Mouse (Mus musculus): ENCODE measurements around the gene Acoxl.

Acoxl gene

GRCm38 (mm10) chr2:127894890-127895289, 56.2 kb downstream of the Acoxl start:
- DNase-seq (ENCODE audit: low read depth, low spot score): no peak

GRCm38 (mm10) chr2:127897718-127898117, 59.0 kb downstream of the Acoxl start:
- DNase-seq (ENCODE audit: low read depth, low spot score): no peak

DNA sequence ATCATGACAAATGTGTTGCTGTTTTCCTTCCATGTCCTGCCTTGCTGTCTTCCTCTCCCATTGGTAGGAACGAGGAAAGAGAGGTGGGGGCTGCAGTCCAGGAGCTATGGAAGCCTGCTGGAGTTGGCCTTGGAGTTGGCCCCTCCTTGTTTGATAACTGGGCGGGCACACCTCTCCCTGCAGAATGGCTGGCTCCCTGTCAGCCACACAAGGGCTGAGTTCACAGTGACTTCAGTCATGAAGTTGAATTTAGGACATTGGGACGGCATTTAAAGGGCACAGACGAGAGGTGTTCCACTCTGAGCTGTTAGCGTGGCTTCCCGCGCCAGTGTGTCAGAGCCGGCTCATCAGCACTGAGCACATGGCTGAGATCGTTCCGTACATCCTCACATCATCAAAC, 66.2 kb downstream of the Acoxl start:
- no peak for DNase-seq (ENCODE audit: low read depth, low spot score)

DNA sequence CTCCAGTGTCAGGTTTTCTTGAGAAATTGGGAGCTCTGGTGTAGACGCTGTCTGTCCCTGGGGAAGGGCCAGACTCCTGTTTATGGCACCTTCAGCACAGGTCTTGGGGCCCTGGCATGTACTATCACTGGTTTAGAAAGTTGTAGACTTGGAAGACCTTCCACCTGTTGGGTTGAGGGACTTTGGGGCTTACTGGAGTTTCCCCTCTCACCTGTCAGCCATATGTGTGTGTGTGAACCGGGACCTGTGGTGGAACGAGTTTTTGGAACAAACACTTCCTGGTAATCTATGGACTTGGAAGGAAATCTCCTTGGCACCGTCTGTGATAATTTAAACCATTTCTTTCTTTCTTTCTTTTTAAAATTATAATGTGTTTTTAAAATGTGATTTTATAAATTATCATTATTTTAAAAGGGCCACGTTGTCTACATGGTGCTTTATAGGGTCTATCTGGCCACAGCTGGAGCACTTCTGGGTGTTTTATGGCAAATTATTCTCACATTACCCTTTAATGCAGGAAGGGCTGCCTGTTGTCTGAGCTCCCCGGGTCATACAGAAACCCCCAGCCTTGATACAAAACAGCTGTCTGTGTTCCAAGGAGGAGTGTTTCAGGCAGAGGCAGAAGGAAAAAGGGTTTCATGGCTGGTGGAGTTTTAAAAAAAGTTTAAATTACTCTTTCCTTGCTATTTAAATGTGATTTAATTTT, 68.5 kb downstream of the Acoxl start:
- DNase-seq (ENCODE audit: low read depth, low spot score): no peak

GRCm38 (mm10) chr2:127907679-127908042, 69.0 kb downstream of the Acoxl start:
- DNase-seq (ENCODE audit: low read depth, low spot score): no peak

- DNase-seq (ENCODE audit: low read depth, low spot score): no peak
These were observed 70.2 kb downstream of the Acoxl start for GRCm38 (mm10) chr2:127908881-127909280.

GRCm38 (mm10) chr2:127909790-127910189, 71.1 kb downstream of the Acoxl start:
- no peak for DNase-seq (ENCODE audit: low read depth, low spot score)

- no peak for DNase-seq (ENCODE audit: low read depth, low spot score)
These were observed 72.9 kb downstream of the Acoxl start for GRCm38 (mm10) chr2:127911579-127911978.

DNA sequence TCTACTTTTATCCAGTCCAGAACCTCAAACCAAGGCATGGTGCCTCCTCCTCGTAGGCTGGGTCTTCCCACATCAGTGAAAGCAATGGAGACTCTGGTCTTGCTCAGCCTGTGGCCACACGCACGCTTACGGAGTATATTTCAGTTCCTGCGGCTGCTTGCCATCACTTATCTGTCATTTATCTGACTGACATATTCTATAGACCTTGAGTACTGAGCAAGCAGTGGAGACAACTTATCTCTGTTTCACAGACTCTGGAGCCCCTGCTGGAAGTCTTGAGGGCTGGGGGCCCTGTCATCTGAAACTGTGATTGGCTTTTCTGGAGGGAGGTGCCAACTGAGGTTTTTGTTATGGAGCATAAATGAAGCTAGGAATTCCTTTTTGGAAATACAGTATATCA, 75.4 kb downstream of the Acoxl start:
- DNase-seq (ENCODE audit: low read depth, low spot score): no peak

GRCm38 (mm10) chr2:127916804-127917410, 78.2 kb downstream of the Acoxl start:
- DNase-seq (ENCODE audit: low read depth, low spot score): no peak

- DNase-seq (ENCODE audit: low read depth, low spot score): no peak
These were observed 81.1 kb downstream of the Acoxl start for GRCm38 (mm10) chr2:127919740-127920139.

GRCm38 (mm10) chr2:127922036-127922901, 83.6 kb downstream of the Acoxl start:
- DNase-seq (ENCODE audit: low read depth, low spot score): peak; percentile 20

DNA sequence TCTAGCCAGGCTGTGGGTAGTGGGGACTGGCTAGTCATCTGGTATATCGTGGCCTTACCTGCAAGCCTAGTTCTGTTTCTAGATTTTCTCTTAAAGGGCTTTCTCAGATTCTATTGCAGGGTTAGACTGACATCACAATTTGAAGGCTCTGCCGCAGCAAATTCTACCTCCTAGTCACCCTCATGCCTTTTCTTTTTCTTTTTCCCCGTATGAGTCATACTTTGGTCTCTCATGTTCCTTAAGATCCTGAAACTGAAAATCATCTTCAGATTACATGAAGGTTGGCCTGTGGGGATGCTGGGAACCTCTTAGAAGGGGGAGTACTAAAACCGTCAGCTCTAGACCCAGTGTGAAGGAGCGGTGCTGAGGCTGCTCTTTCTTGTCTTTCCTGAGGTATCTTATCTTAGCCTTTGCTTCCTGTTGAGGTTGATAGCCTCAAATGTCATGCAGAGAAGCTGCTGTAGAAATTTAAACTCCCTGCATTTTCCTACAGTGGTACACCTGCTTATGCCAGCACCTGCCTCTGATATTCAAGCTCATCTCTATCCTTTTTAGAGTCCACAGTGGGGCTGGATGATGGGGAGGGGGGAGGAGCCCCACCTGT, 84.5 kb downstream of the Acoxl start:
- no peak for DNase-seq (ENCODE audit: low read depth, low spot score)

GRCm38 (mm10) chr2:127926679-127927324, 88.1 kb downstream of the Acoxl start:
- no peak for DNase-seq (ENCODE audit: low read depth, low spot score)

GRCm38 (mm10) chr2:127927452-127928273, 89.0 kb downstream of the Acoxl start:
- no peak for DNase-seq (ENCODE audit: low read depth, low spot score)

- no peak for DNase-seq (ENCODE audit: low read depth, low spot score)
These were observed 89.6 kb downstream of the Acoxl start for GRCm38 (mm10) chr2:127928279-127928678.

DNA sequence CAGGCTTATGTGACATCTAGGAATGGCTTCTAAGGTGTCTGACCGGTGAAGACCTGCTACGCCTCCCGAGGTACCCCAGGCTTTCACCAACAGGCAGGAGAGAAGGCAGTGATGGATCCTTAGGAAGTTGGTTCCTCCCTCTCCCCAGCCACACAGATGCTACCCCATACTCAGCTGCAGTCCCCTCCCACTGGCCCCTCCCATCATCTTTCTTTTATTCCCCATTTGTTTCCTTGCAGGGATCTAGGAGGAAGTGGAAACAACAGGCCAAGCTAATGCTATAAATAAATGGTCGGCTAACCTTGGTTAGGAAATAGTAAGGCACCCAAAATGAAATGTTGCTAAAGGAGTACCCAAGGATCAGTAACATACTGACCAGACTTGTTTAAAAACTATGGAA, 90.2 kb downstream of the Acoxl start:
- DNase-seq (ENCODE audit: low read depth, low spot score): no peak

GRCm38 (mm10) chr2:127929939-127930715, 91.5 kb downstream of the Acoxl start:
- DNase-seq (ENCODE audit: low read depth, low spot score): no peak

DNA sequence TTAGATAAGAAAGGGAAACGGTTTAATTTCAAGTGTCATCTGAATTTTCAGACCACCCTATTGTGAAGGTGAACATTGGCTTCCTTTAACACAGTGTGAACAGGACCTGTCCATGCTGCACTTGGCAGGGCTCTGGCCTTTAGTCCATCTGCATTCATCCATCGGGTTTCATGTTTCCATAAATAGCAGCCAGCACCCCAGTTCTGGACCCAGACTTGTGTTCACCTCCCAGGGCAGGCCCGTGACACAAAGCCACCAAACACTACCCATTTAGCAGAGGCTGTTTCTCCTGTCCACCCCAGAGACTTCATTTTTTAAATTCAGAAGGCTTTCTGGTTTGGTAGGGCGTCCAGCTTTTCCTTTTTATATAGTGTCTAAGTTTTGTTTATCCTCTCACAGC, 92.9 kb downstream of the Acoxl start:
- DNase-seq (ENCODE audit: low read depth, low spot score): no peak

- DNase-seq (ENCODE audit: low read depth, low spot score): no peak
These were observed 94.9 kb downstream of the Acoxl start for GRCm38 (mm10) chr2:127933531-127933931.
